12 mouse cellular contexts compared by ENCODE assay signal in genomic region chr10:45788356-45788755, GRCm38 (mm10).
"Had no signal": no experiment of that assay in that cellular context is flagged by ENCODE, and none has a peak within 500 bp of the region (broad histone marks: within the 10 kb centered on the region; RNA-seq: fewer than 3 reads in every experiment).

No protein-coding gene starts in this region.

- DNase-seq: retina, postnatal 1 day; right cerebral cortex, adult 18-20 months; right cerebral cortex, postnatal 14 days; right cerebral cortex, postnatal 25 days; right cerebral cortex, postnatal 4 days; spleen, adult 18-20 months; thymus, adult 18-20 months; thymus, adult 2 months; thymus, postnatal 14 days; thymus, postnatal 25 days; thymus, postnatal 36 days; thymus, postnatal 4 days had no signal
